12 mouse cellular contexts compared by ENCODE assay signal in the genomic region with DNA sequence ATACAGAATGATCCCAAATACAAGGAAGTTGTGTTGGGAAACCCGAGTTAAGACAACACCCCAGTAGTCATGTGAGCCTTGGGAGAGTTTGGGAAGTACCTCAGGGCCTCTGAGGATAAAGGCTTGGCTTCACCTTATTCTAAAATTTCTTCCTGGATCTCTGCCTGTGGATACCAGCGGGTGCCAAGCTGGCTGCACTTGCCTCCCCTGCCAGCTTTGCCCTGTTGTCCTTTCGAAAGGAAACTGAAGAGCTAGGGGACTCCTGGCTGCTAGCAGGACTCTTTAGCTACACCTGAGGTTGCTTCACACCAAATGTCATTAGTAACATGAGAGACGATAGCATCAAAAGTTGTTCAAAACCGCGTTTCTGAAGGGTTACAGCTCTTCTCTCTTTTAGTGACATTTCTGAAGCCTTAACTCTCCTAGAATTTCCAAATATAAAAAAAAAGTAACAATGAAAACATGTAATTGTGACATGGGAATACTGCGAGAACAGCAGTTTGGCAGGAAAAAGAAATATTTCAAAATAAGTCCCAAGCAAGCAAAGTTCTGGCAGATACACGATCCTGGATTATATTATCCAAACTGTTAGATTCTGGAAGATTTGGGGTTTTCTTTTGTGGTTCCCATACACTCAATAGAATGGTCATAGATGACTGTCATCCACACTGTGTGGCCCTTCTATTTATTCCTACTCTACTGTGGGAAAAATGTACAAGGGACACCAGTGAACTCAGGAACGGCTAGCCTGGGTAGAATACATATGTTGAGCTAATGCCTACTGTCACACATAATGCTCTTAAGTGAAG.
DNase-seq lines count a peak whose midpoint lies in the region; ATAC-seq and TF ChIP-seq lines count a peak whose summit lies in the region.
"Had no signal": no experiment of that assay in that cellular context is flagged by ENCODE, and none has a peak within 500 bp of the region (broad histone marks: within the 10 kb centered on the region; RNA-seq: fewer than 3 reads in every experiment).

No protein-coding gene starts in this region.

- H3K9me3 ChIP-seq in heart, embryonic 11.5 days (replicated peaks; ENCODE audit: control insufficient read depth, low read length), result no peaks in the 10 kb centered on the region
- H3K9me3 ChIP-seq in intestine, embryonic 14.5 days (ENCODE audit: control insufficient read depth, low read length), result no peaks in the 10 kb centered on the region
- no peaks in the 10 kb centered on the region for H3K9me3 ChIP-seq in hindbrain, embryonic 10.5 days
- H3K9me3 ChIP-seq: embryonic facial prominence, embryonic 13.5 days; liver, embryonic 13.5 days had no signal

- WGBS in heart, embryonic 11.5 days (ENCODE audit: insufficient replicate concordance), result 76% methylated on average over 9 of the region's 9 CpGs
- WGBS in spleen, adult 2 months, result 90% methylated on average over 9 of the region's 9 CpGs
- WGBS in intestine, embryonic 14.5 days, result 80% methylated on average over 9 of the region's 9 CpGs
- WGBS in hindbrain, embryonic 10.5 days, result 88% methylated on average over 9 of the region's 9 CpGs

- TF ChIP-seq POLR2A in spleen, adult 2 months (IDR thresholded peaks at IDR 0.05; ENCODE audit: low read depth, low read length), result no peak

- ATAC-seq in heart, embryonic 11.5 days (replicated peaks; ENCODE audit: insufficient number of reproducible peaks, low FRiP score, low TSS enrichment), result no peak
- ATAC-seq in intestine, embryonic 14.5 days (replicated peaks; ENCODE audit: low FRiP score, low TSS enrichment, low read depth), result no peak
- ATAC-seq: CD4-positive, CD25-positive, alpha-beta regulatory T cell, adult 4 months had no signal

- H3K27me3 ChIP-seq in heart, embryonic 11.5 days (ENCODE audit: control insufficient read depth, insufficient read depth, low read length), result no peaks in the 10 kb centered on the region
- no peaks in the 10 kb centered on the region for H3K27me3 ChIP-seq in spleen, adult 2 months (ENCODE audit: control insufficient read depth, insufficient read depth, low read length)
- no peaks in the 10 kb centered on the region for H3K27me3 ChIP-seq in intestine, embryonic 14.5 days (replicated peaks; ENCODE audit: control insufficient read depth, insufficient read depth, low read length)
- no peaks in the 10 kb centered on the region for H3K27me3 ChIP-seq in hindbrain, embryonic 10.5 days (ENCODE audit: insufficient read depth, poor library complexity, severe bottlenecking)
- H3K27me3 ChIP-seq: embryonic facial prominence, embryonic 13.5 days; liver, embryonic 13.5 days had no signal

- H3K27ac ChIP-seq in heart, embryonic 11.5 days (ENCODE audit: low read depth, low read length), result no peak overlapping the region
- 0 out of 2 replicates have a peak overlapping the region, but pooled peaks have one; percentile 15 for H3K27ac ChIP-seq in spleen, adult 2 months (ENCODE audit: insufficient read depth, low read length)
- peak overlapping the region; percentile 60 for H3K27ac ChIP-seq in intestine, embryonic 14.5 days (ENCODE audit: low read depth)
- no peak overlapping the region for H3K27ac ChIP-seq in hindbrain, embryonic 10.5 days
- H3K27ac ChIP-seq: embryonic facial prominence, embryonic 13.5 days; layer of hippocampus, adult 2 months; liver, embryonic 13.5 days had no signal

- no peak overlapping the region for H3K4me2 ChIP-seq in heart, embryonic 11.5 days
- no peak overlapping the region for H3K4me2 ChIP-seq in intestine, embryonic 14.5 days (ENCODE audit: low read length)
- H3K4me2 ChIP-seq: embryonic facial prominence, embryonic 13.5 days; liver, embryonic 13.5 days had no signal

- H3K9ac ChIP-seq in heart, embryonic 11.5 days (ENCODE audit: low read depth, low read length), result no peak overlapping the region
- H3K9ac ChIP-seq in intestine, embryonic 14.5 days (ENCODE audit: low read length), result no peak overlapping the region
- H3K9ac ChIP-seq: embryonic facial prominence, embryonic 13.5 days; liver, embryonic 13.5 days had no signal

- no peaks in the 10 kb centered on the region for H3K4me1 ChIP-seq in heart, embryonic 11.5 days (ENCODE audit: control insufficient read depth, insufficient read depth, low read length)
- H3K4me1 ChIP-seq in spleen, adult 2 months (ENCODE audit: control insufficient read depth, insufficient read depth, insufficient read length), result no peaks in the 10 kb centered on the region
- H3K4me1 ChIP-seq in intestine, embryonic 14.5 days (replicated peaks; ENCODE audit: control insufficient read depth, insufficient read depth, low read length), result peaks cover 6% of the 10 kb centered on the region; the same call in 1 of the 2 replicates
- H3K4me1 ChIP-seq in hindbrain, embryonic 10.5 days (replicated peaks), result no peaks in the 10 kb centered on the region
- H3K4me1 ChIP-seq: liver, embryonic 13.5 days had no signal

- peak; percentile 32 for DNase-seq in heart, adult 8-10 months (ENCODE audit: low spot score)
- DNase-seq in spleen, adult 2 months (ENCODE audit: low read depth in 1 of 2, low spot score in 2 of 2), result no peak
- DNase-seq in spleen, postnatal 36 days (ENCODE audit: low spot score in 2 of 2), result no peak
- no peak for DNase-seq in intestine, embryonic 14.5 days (ENCODE audit: low spot score)
- DNase-seq in hindbrain, embryonic 10.5 days (ENCODE audit: low spot score), result no peak
- no peak for DNase-seq in left cerebral cortex, adult 18-20 months (ENCODE audit: low spot score in 2 of 2)
- DNase-seq in right cerebral cortex, postnatal 36 days (ENCODE audit: low spot score in 2 of 2), result no peak
- DNase-seq: liver, embryonic 13.5 days had no signal

- H3K36me3 ChIP-seq in heart, embryonic 11.5 days (ENCODE audit: control insufficient read depth, insufficient read depth, low read length), result no peaks in the 10 kb centered on the region
- H3K36me3 ChIP-seq in spleen, adult 2 months (ENCODE audit: control insufficient read depth, insufficient read depth, low read length), result peaks cover 2% of the 10 kb centered on the region; the same call in 1 of the 2 replicates
- H3K36me3 ChIP-seq in intestine, embryonic 14.5 days (ENCODE audit: control insufficient read depth, insufficient read depth, low read length), result no peaks in the 10 kb centered on the region
- no peaks in the 10 kb centered on the region for H3K36me3 ChIP-seq in hindbrain, embryonic 10.5 days
- H3K36me3 ChIP-seq: embryonic facial prominence, embryonic 13.5 days; liver, embryonic 13.5 days had no signal

- H3K4me3 ChIP-seq in heart, embryonic 11.5 days (ENCODE audit: low read depth, low read length), result no peak overlapping the region
- H3K4me3 ChIP-seq in spleen, adult 2 months (ENCODE audit: extremely low read depth, insufficient read depth, insufficient read length), result no peak overlapping the region
- no peak overlapping the region for H3K4me3 ChIP-seq in intestine, embryonic 14.5 days (ENCODE audit: low read depth, low read length)
- no peak overlapping the region for H3K4me3 ChIP-seq in hindbrain, embryonic 10.5 days
- H3K4me3 ChIP-seq: embryonic facial prominence, embryonic 13.5 days; layer of hippocampus, adult 2 months; liver, embryonic 13.5 days had no signal

- no peak for TF ChIP-seq CTCF in spleen, adult 2 months (IDR thresholded peaks at IDR 0.05; ENCODE audit: extremely low read depth, insufficient read depth, insufficient read length, insufficient replicate concordance)

Comparison
In these comparisons a context has a peak if more than half of its experiments do, and no peak if none do; other contexts are left out.
1. H3K27ac ChIP-seq: peak in spleen, adult 2 months (single experiment) and intestine, embryonic 14.5 days (single experiment); none in heart, embryonic 11.5 days (single experiment) and hindbrain, embryonic 10.5 days (single experiment).